Mouse (Mus musculus) liver, postnatal 0 days (tissue): Measurements from ENCODE around the gene Adam33.

Experiments
- CTCF ChIP-seq: sonication (generic); IDR thresholded peaks from 2 replicates; pipeline ENCODE4 v1.5.1; 2016; ENCODE audit warnings: antibody characterized with exemption, low read depth
- EP300 ChIP-seq: IDR thresholded peaks from 2 replicates; pipeline ENCODE4 v1.6.1; 2016; ENCODE audit warnings: antibody characterized with exemption, low read depth, mild to moderate bottlenecking

DNA sequence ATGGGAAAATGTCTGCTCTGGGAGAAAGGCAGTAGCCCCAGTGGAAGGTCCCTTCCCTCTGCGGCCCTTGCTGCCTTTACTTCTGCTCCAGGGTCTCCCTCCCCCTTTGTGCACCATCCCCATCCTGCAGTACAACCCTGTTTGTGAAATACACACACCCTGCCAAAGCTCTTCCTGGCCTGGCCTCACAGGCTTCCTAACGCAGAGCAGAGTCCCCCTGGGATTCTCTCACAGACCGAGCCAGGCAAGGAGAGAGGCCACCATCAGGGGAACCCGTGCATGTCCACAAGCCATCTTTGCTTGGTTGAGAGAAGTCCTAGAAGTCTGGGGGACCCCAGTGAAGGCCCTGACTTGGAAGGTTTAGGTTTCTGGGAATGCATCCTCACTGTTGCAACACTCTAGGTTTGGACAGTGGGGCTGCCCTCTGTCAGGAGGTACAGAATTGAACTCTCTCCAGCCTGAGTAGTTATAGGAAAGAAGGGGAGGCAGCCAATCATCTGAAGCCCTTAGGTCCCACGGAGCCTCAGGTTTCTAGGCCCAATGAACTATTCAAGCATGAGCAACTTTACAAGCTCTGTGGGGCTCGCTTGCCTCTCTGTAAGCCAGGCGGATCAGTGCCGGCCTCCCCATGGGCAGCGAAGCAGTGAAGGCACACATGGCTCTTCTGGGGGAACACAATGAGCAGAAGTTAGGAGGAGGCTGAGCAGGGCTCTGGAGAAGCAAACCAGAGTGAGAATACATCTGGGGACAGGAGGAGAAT lies 3.7 kb downstream of the Adam33 start:
- TF ChIP-seq CTCF: no peak
- TF ChIP-seq EP300: no peak
